Mouse (Mus musculus) ES-E14 (cell line): ENCODE measurements around the gene Slit3. TPM values are rescaled to one million over a fixed set of nuclear protein-coding genes. Genes with fewer than 3 reads are reported as not detected.

Experiments used
- DNase-seq: peaks from one replicate; pipeline ENCODE4 v3.0.0-alpha.2; 2013; ENCODE audit warnings: low read depth, low spot score
- H3K27ac ChIP-seq: 2 replicates; pipeline ENCODE4 v1.5.1; 2012; ENCODE audit warnings: low read depth, mild to moderate bottlenecking, low read length, moderate library complexity, mixed read lengths; ENCODE audit not compliant: poor library complexity, insufficient read depth, severe bottlenecking
- H3K36me3 ChIP-seq: 2 replicates; pipeline ENCODE4 v1.6.1; 2012; ENCODE audit warnings: mild to moderate bottlenecking, low read length, moderate library complexity, mixed read lengths; ENCODE audit not compliant: control insufficient read depth, poor library complexity, insufficient read depth, severe bottlenecking
- H3K4me1 ChIP-seq, 2 experiments: fragments of 150-350 bp in 1 of 2; sonication (generic) in 1 of 2; 2 replicates each; pipeline ENCODE4 v1.6.1; 2012; ENCODE audit warnings: low read length in 2 of 2, mild to moderate bottlenecking in 1 of 2, mixed read lengths in 1 of 2; ENCODE audit not compliant: control insufficient read depth in 2 of 2, insufficient read depth in 2 of 2, poor library complexity in 1 of 2
- H3K4me3 ChIP-seq, 2 experiments: fragments of 150-350 bp in 1 of 2; sonication (generic) in 1 of 2; 2 replicates each; pipeline ENCODE4 v1.5.1; 2012; ENCODE audit warnings: low read length in 2 of 2, low read depth in 1 of 2, mild to moderate bottlenecking in 1 of 2, mixed read lengths in 1 of 2; ENCODE audit not compliant: insufficient read depth in 1 of 2, poor library complexity in 1 of 2, severe bottlenecking in 1 of 2
- H3K9ac ChIP-seq: 2 replicates; pipeline ENCODE4 v1.6.1; 2012; ENCODE audit warnings: low read depth, mild to moderate bottlenecking, low read length, mixed read lengths; ENCODE audit not compliant: poor library complexity, insufficient read depth, severe bottlenecking
- H3K9me3 ChIP-seq: fragments of 150-350 bp; sonication (generic); 2 replicates; pipeline ENCODE4 v1.6.1; 2012; ENCODE audit warnings: low read depth, mild to moderate bottlenecking, low read length; ENCODE audit not compliant: control insufficient read depth, insufficient read depth
- CHD2 ChIP-seq: IDR thresholded peaks from 2 replicates; pipeline ENCODE4 v1.6.1; 2014; ENCODE audit warnings: mild to moderate bottlenecking, low read depth, low read length, inconsistent platforms
- HCFC1 ChIP-seq: IDR thresholded peaks from 2 replicates; pipeline ENCODE4 v1.6.1; 2012; ENCODE audit warnings: low read length, inconsistent platforms, borderline replicate concordance; ENCODE audit not compliant: insufficient read depth
- MAFK ChIP-seq: IDR thresholded peaks from 2 replicates; pipeline ENCODE4 v1.6.1; 2014; ENCODE audit warnings: mild to moderate bottlenecking, low read depth, low read length, inconsistent platforms; ENCODE audit not compliant: insufficient read depth
- ZC3H11A ChIP-seq: IDR thresholded peaks from 2 replicates; pipeline ENCODE4 v1.6.1; 2012; ENCODE audit warnings: low read depth, mild to moderate bottlenecking, inconsistent platforms, low read length, borderline replicate concordance
- ZNF384 ChIP-seq: IDR thresholded peaks from 2 replicates; pipeline ENCODE4 v1.6.1; 2012; ENCODE audit warnings: low read depth, low read length, inconsistent platforms
- in situ Hi-C, 2 experiments: fragments of 600-800 bp; cut with MboI; formaldehyde crosslinking; loops; one replicate each; pipeline ENCODE4 v1.15.1; 2025; ENCODE audit warnings: low sequenced_read_pairs in 2 of 2, inconsistent platforms in 1 of 2; ENCODE audit not compliant: unreplicated experiment in 2 of 2
- total RNA-seq: library from RNA; depleted of rRNA; stranded (reverse); fragments of 300-350 nt; gene quantifications from 2 replicates; pipeline ENCODE4 v1.2.3, GENCODE M21; 2012

Slit3 gene
- total RNA-seq, 1 experiment = 3.7 TPM

- Histone ChIP-seq H3K4me1 (peaks cover 0 to 5% of the 10 kb centered on the region in 2 experiments; a peak in 1 of 4 replicates), H3K36me3 (no peaks in the 10 kb centered on the region), H3K4me3 (no peak overlapping the region), H3K9me3 (no peaks in the 10 kb centered on the region), H3K27ac (no peak overlapping the region), H3K9ac (no peak overlapping the region)
- TF ChIP-seq HCFC1 (no peak), CHD2 (no peak), MAFK (no peak), ZNF384 (no peak), ZC3H11A (no peak)
- in situ Hi-C loops = no loop called here
- peak; percentile 62 for DNase-seq
These were observed 205.3 kb downstream of the Slit3 start for GRCm38 (mm10) chr11:35326346-35326745.

DNA sequence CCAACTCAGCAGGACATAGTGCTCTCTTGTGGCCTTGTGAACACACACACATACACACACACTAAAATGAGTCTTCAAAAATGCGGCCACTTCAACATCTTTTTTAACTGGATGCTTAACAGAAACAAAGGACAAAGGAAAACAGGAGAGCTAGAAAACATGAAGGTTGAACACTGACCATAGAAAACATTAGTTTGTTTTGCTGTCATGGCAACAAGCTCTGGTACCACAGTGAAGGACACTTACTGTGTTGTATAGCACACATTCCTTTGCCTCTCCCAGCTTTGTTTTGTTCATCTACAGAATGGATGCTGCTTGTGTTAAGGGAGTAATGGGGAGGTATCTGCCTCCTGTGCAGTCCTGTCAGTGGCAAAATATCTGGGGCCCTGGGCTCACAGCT is 206.9 kb downstream of the Slit3 start:
- no peak for TF ChIP-seq HCFC1
- no peak for TF ChIP-seq CHD2
- TF ChIP-seq ZC3H11A = no peak
- no peak for TF ChIP-seq MAFK
- no peak for TF ChIP-seq ZNF384
- H3K9ac ChIP-seq = no peak overlapping the region
- no peak overlapping the region for H3K4me3 ChIP-seq
- peaks cover 0 to 5% of the 10 kb centered on the region in 2 experiments; a peak in 1 of 4 replicates for H3K4me1 ChIP-seq
- H3K27ac ChIP-seq = no peak overlapping the region
- H3K36me3 ChIP-seq = no peaks in the 10 kb centered on the region
- no peak for DNase-seq
- H3K9me3 ChIP-seq = no peaks in the 10 kb centered on the region
- in situ Hi-C loops = no loop called here

DNA sequence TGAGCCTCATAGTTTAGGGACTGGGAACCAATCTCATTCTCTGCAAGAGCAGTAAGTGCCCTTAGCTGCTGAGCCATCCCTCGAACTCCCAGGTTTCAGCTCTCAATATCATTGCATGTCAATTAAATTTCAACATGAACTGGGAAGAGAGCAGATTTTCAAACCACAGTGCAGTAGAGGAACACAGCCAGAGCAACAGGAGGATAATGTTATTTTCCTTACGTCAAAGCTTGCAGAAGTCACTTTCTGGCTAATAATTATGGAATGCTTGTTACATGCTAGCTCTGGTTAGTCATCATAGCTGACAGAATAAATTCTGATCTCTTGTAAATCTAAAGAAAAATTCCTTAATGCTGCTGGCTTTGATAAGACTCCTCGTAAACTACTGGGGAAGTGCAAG is 210.5 kb downstream of the Slit3 start:
- H3K9ac ChIP-seq = no peak overlapping the region
- no peak for DNase-seq
- TF ChIP-seq MAFK (no peak), ZC3H11A (no peak), ZNF384 (no peak), CHD2 (no peak), HCFC1 (no peak)
- no peaks in the 10 kb centered on the region for H3K36me3 ChIP-seq
- H3K9me3 ChIP-seq = no peaks in the 10 kb centered on the region
- H3K27ac ChIP-seq = no peak overlapping the region
- in situ Hi-C loops = no loop called here
- H3K4me1 ChIP-seq = 0 out of 4 replicates have a peak, but pooled peaks cover 0 to under 1% of the 10 kb centered on the region in 2 experiments
- H3K4me3 ChIP-seq = no peak overlapping the region

DNA sequence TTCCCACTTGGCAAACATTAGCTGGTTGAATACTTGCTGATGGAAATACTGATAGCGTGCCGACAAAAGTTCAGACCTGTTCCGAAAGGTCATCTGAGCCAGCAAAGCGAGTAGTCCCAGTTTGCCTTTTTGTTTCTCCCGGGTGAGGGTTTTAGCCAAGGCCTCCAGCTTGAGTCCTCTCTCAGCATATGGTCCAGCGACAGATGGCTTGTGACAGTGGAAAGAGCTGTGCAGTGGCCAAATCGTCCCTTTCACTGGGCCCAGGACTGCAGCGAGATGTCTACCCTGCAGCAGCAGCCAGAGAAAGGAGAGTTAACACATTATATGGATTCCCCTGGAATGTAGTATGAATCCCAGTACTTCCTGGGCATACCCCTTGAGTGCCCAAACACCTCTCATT is 215.5 kb downstream of the Slit3 start:
- Histone ChIP-seq H3K36me3 (no peaks in the 10 kb centered on the region), H3K27ac (no peak overlapping the region), H3K9ac (no peak overlapping the region), H3K4me3 (no peak overlapping the region), H3K9me3 (no peaks in the 10 kb centered on the region), H3K4me1 (no peaks in the 10 kb centered on the region)
- no peak for DNase-seq
- in situ Hi-C loops = no loop called here
- TF ChIP-seq MAFK = no peak
- no peak for TF ChIP-seq ZNF384
- no peak for TF ChIP-seq ZC3H11A

- no peak overlapping the region for H3K9ac ChIP-seq
- no peak overlapping the region for H3K27ac ChIP-seq
- no peaks in the 10 kb centered on the region for H3K4me1 ChIP-seq
- in situ Hi-C loops = no loop called here
- H3K9me3 ChIP-seq = no peaks in the 10 kb centered on the region
- H3K4me3 ChIP-seq = no peak overlapping the region
- no peak for TF ChIP-seq ZNF384
- TF ChIP-seq HCFC1 = no peak
- no peak for TF ChIP-seq CHD2
- TF ChIP-seq MAFK = no peak
- TF ChIP-seq ZC3H11A = no peak
- no peak for DNase-seq
- no peaks in the 10 kb centered on the region for H3K36me3 ChIP-seq
These were observed 216.5 kb downstream of the Slit3 start for GRCm38 (mm10) chr11:35337493-35337892.
